24 mouse cellular contexts compared by ENCODE assay signal in the genomic region with DNA sequence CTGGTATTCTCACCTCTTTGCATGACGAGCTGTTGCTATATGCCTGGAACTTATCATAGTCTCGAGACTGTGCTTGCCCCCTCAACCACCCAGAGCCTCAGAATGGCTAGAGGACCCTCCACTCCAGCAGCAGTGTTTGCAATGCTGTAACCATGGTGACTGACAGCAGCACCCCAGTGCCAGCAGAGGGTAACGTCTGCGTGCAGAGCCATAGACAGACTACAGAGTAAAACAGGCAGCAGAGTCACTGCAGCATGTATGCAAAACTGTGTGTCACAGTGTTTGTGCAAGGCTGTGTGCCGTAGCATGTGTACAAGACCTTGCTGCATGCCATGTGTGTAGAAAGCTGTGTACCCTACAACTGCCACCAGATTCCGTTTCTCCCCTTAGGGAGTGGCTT. TPM values are rescaled to one million over a fixed set of nuclear protein-coding genes. Genes with fewer than 3 reads are reported as not detected.
A peak's percentile ranks its signal among the peaks of the same experiment; 100 is the strongest.
DNase-seq lines count a peak whose midpoint lies in the region; ATAC-seq and TF ChIP-seq lines count a peak whose summit lies in the region.
"Had no signal": no experiment of that assay in that cellular context is flagged by ENCODE, and none has a peak within 500 bp of the region (broad histone marks: within the 10 kb centered on the region; RNA-seq: fewer than 3 reads in every experiment).

No protein-coding gene starts in this region.

- peak; percentile 27; the same call in 1 of the 2 replicates for ATAC-seq in hindbrain, postnatal 0 days
- no peak for ATAC-seq in hindbrain, embryonic 11.5 days (ENCODE audit: low FRiP score)
- ATAC-seq in forebrain, embryonic 15.5 days (replicated peaks), result peak; percentile 63
- ATAC-seq in midbrain, embryonic 15.5 days (replicated peaks), result peak; percentile 63
- ATAC-seq: intestine, embryonic 15.5 days had no signal

- H3K4me1 ChIP-seq in hindbrain, postnatal 0 days (ENCODE audit: insufficient read depth, low read length), result peaks cover 10% of the 10 kb centered on the region; the same call in 1 of the 2 replicates
- 0 out of 2 replicates have a peak, but pooled peaks cover 2% of the 10 kb centered on the region for H3K4me1 ChIP-seq in hindbrain, embryonic 11.5 days (replicated peaks; ENCODE audit: control insufficient read depth, insufficient read depth, low read length)
- peaks cover 41% of the 10 kb centered on the region for H3K4me1 ChIP-seq in embryonic facial prominence, embryonic 10.5 days
- H3K4me1 ChIP-seq in forebrain, embryonic 15.5 days, result peaks cover 27% of the 10 kb centered on the region
- peaks cover 41% of the 10 kb centered on the region for H3K4me1 ChIP-seq in midbrain, embryonic 15.5 days
- no peaks in the 10 kb centered on the region for H3K4me1 ChIP-seq in heart, adult 2 months (ENCODE audit: control insufficient read depth, insufficient read depth, low read length)

- H3K4me3 ChIP-seq in hindbrain, postnatal 0 days (ENCODE audit: low read length), result no peak overlapping the region
- no peak overlapping the region for H3K4me3 ChIP-seq in hindbrain, embryonic 11.5 days (ENCODE audit: low read depth, low read length)
- H3K4me3 ChIP-seq in embryonic facial prominence, embryonic 10.5 days, result no peak overlapping the region
- no peak overlapping the region for H3K4me3 ChIP-seq in forebrain, embryonic 15.5 days
- no peak overlapping the region for H3K4me3 ChIP-seq in midbrain, embryonic 15.5 days
- no peak overlapping the region for H3K4me3 ChIP-seq in heart, adult 2 months
- H3K4me3 ChIP-seq: embryonic facial prominence, embryonic 12.5 days; erythroblast, embryonic 14.5 days; intestine, embryonic 15.5 days; kidney, embryonic 15.5 days had no signal

- peaks cover 7% of the 10 kb centered on the region; the same call in 1 of the 2 replicates for H3K27me3 ChIP-seq in hindbrain, postnatal 0 days (ENCODE audit: insufficient read depth, low read length)
- peaks cover 7% of the 10 kb centered on the region for H3K27me3 ChIP-seq in hindbrain, embryonic 11.5 days (ENCODE audit: control insufficient read depth, insufficient read depth, low read length)
- H3K27me3 ChIP-seq in embryonic facial prominence, embryonic 10.5 days (replicated peaks; ENCODE audit: low read depth, poor library complexity, severe bottlenecking), result peaks cover 46% of the 10 kb centered on the region
- peaks cover 18% of the 10 kb centered on the region for H3K27me3 ChIP-seq in forebrain, embryonic 15.5 days
- peaks cover 21% of the 10 kb centered on the region for H3K27me3 ChIP-seq in midbrain, embryonic 15.5 days (replicated peaks)
- H3K27me3 ChIP-seq in heart, adult 2 months (ENCODE audit: control insufficient read depth, insufficient read depth, low read length), result peaks cover 4% of the 10 kb centered on the region

- H3K9ac ChIP-seq in hindbrain, postnatal 0 days (replicated peaks; ENCODE audit: low read length), result no peak overlapping the region
- H3K9ac ChIP-seq in hindbrain, embryonic 11.5 days (ENCODE audit: low read depth, low read length), result no peak overlapping the region
- H3K9ac ChIP-seq in forebrain, embryonic 15.5 days (replicated peaks), result no peak overlapping the region
- no peak overlapping the region for H3K9ac ChIP-seq in midbrain, embryonic 15.5 days
- H3K9ac ChIP-seq in heart, adult 2 months (ENCODE audit: low read depth, low read length), result no peak overlapping the region
- H3K9ac ChIP-seq: embryonic facial prominence, embryonic 12.5 days; intestine, embryonic 15.5 days; kidney, embryonic 15.5 days had no signal

- intact Hi-C loops in heart, adult 2 months (cut with DNase I), result no loop called here

- no peaks in the 10 kb centered on the region for H3K36me3 ChIP-seq in hindbrain, postnatal 0 days (ENCODE audit: insufficient read depth, low read length)
- no peaks in the 10 kb centered on the region for H3K36me3 ChIP-seq in hindbrain, embryonic 11.5 days (ENCODE audit: control insufficient read depth, insufficient read depth, low read length)
- no peaks in the 10 kb centered on the region for H3K36me3 ChIP-seq in embryonic facial prominence, embryonic 10.5 days (replicated peaks)
- no peaks in the 10 kb centered on the region for H3K36me3 ChIP-seq in forebrain, embryonic 15.5 days
- H3K36me3 ChIP-seq in midbrain, embryonic 15.5 days (replicated peaks), result no peaks in the 10 kb centered on the region
- H3K36me3 ChIP-seq in heart, adult 2 months (ENCODE audit: control insufficient read depth, insufficient read depth, low read length), result no peaks in the 10 kb centered on the region
- H3K36me3 ChIP-seq: embryonic facial prominence, embryonic 12.5 days; intestine, embryonic 15.5 days; kidney, embryonic 15.5 days had no signal

- peak; percentile 38 for DNase-seq in hindbrain, postnatal 0 days (ENCODE audit: low spot score)
- DNase-seq in hindbrain, embryonic 11.5 days (ENCODE audit: low spot score), result no peak
- peak; percentile 18 for DNase-seq in embryonic facial prominence, embryonic 10.5 days (ENCODE audit: low spot score)
- DNase-seq in heart, adult 2 months, result no peak
- DNase-seq in frontal cortex, adult 2 months (ENCODE audit: extremely low spot score in 1 of 2, low spot score in 1 of 2), result no peak
- DNase-seq: cerebellum, adult 8-10 months; gastrocnemius, postnatal 14 days; heart, adult 18-20 months; heart, postnatal 36 days; layer of hippocampus, postnatal 36 days; lung, adult 18-20 months; lung, postnatal 36 days; thymus, postnatal 14 days had no signal

- H3K27ac ChIP-seq in hindbrain, postnatal 0 days, result no peak overlapping the region
- H3K27ac ChIP-seq in hindbrain, embryonic 11.5 days (ENCODE audit: low read depth, low read length), result no peak overlapping the region
- no peak overlapping the region for H3K27ac ChIP-seq in embryonic facial prominence, embryonic 10.5 days (replicated peaks)
- 0 out of 2 replicates have a peak overlapping the region, but pooled peaks have one; percentile 25 for H3K27ac ChIP-seq in forebrain, embryonic 15.5 days (replicated peaks)
- H3K27ac ChIP-seq in midbrain, embryonic 15.5 days, result peak overlapping the region; percentile 58; the same call in 1 of the 2 replicates
- H3K27ac ChIP-seq in heart, adult 2 months, result no peak overlapping the region
- H3K27ac ChIP-seq: embryonic facial prominence, embryonic 12.5 days; intestine, embryonic 15.5 days; kidney, embryonic 15.5 days had no signal

- TF ChIP-seq CTCF in hindbrain, postnatal 0 days (IDR thresholded peaks at IDR 0.05; ENCODE audit: low read depth), result 0 out of 2 replicates have a peak, but pooled peaks have one; percentile 10
- TF ChIP-seq CTCF in heart, adult 2 months (IDR thresholded peaks at IDR 0.05), result no peak

- H3K4me2 ChIP-seq in hindbrain, postnatal 0 days (ENCODE audit: low read depth, low read length), result no peak overlapping the region
- H3K4me2 ChIP-seq in hindbrain, embryonic 11.5 days (replicated peaks; ENCODE audit: low read depth, low read length), result no peak overlapping the region
- no peak overlapping the region for H3K4me2 ChIP-seq in forebrain, embryonic 15.5 days (replicated peaks)
- no peak overlapping the region for H3K4me2 ChIP-seq in midbrain, embryonic 15.5 days
- H3K4me2 ChIP-seq: embryonic facial prominence, embryonic 12.5 days; intestine, embryonic 15.5 days; kidney, embryonic 15.5 days had no signal

- H3K79me2 ChIP-seq in heart, adult 2 months (replicated peaks; ENCODE audit: control insufficient read depth, insufficient read depth, low read length), result no peaks in the 10 kb centered on the region

- TF ChIP-seq EP300 in heart, adult 2 months (IDR thresholded peaks at IDR 0.05; ENCODE audit: insufficient read depth, low read depth, low read length), result no peak

- 23% methylated on average over 6 of the region's 6 CpGs for WGBS in hindbrain, postnatal 0 days
- WGBS in hindbrain, embryonic 11.5 days, result 49% methylated on average over 6 of the region's 6 CpGs
- WGBS in embryonic facial prominence, embryonic 10.5 days, result 56% methylated on average over 6 of the region's 6 CpGs
- WGBS in forebrain, embryonic 15.5 days, result 26% methylated on average over 6 of the region's 6 CpGs
- WGBS in midbrain, embryonic 15.5 days, result 29% methylated on average over 6 of the region's 6 CpGs
- WGBS in heart, adult 2 months, result 53% methylated on average over 6 of the region's 6 CpGs

- no peaks in the 10 kb centered on the region for H3K9me3 ChIP-seq in hindbrain, postnatal 0 days (ENCODE audit: low read length)
- H3K9me3 ChIP-seq in hindbrain, embryonic 11.5 days (ENCODE audit: control insufficient read depth, low read length), result no peaks in the 10 kb centered on the region
- no peaks in the 10 kb centered on the region for H3K9me3 ChIP-seq in embryonic facial prominence, embryonic 10.5 days
- no peaks in the 10 kb centered on the region for H3K9me3 ChIP-seq in forebrain, embryonic 15.5 days
- H3K9me3 ChIP-seq in midbrain, embryonic 15.5 days, result no peaks in the 10 kb centered on the region
- H3K9me3 ChIP-seq: embryonic facial prominence, embryonic 12.5 days; intestine, embryonic 15.5 days; kidney, embryonic 15.5 days had no signal

- TF ChIP-seq POLR2A in heart, adult 2 months (IDR thresholded peaks at IDR 0.05; ENCODE audit: insufficient read depth, low read depth, low read length), result no peak

RNA-seq across cellular contexts. Expression of a gene that starts 15.0 kb away (rescaled TPM):
- 53.6 and 63.1 TPM in 2 replicates for total RNA-seq in hindbrain, postnatal 0 days (2014; rRNA removed)
- polyA plus RNA-seq in hindbrain, postnatal 0 days (2015; fragmentation: Nextera tagmentation; extraction: Ambion mirVana), result 12.7 and 12.8 TPM in 2 replicates
- 1.2 and 1.4 TPM in 2 replicates for polyA plus RNA-seq in hindbrain, embryonic 11.5 days (2014; fragmentation: Nextera tagmentation; extraction: Ambion mirVana)
- 0.11 and 0.40 TPM in 2 replicates for polyA plus RNA-seq in embryonic facial prominence, embryonic 10.5 days (2016; fragmentation: Nextera tagmentation; extraction: Ambion mirVana)
- 4.9 and 5.1 TPM in 2 replicates for polyA plus RNA-seq in forebrain, embryonic 15.5 days (2015; fragmentation: Nextera tagmentation; extraction: Ambion mirVana)
- polyA plus RNA-seq in midbrain, embryonic 15.5 days (2015; fragmentation: Nextera tagmentation; extraction: Ambion mirVana), result 20.2 and 22.4 TPM in 2 replicates
- not detected for total RNA-seq in heart, adult 2 months (2021)
- polyA plus RNA-seq in heart, adult 2 months (2012; rRNA removed), result 0.47 TPM in 1 of 2 replicates, not detected in the other
- 29.7 and 30.9 TPM in 2 replicates for polyA plus RNA-seq in frontal cortex, adult 2 months (2012; rRNA removed)
- total RNA-seq: heart, postnatal 36 days; megakaryocyte-erythroid progenitor cell, adult 5-6 weeks had no signal
- polyA plus RNA-seq: erythroblast, embryonic 14.5 days had no signal

RNA-seq across cellular contexts. Expression of a gene that starts 34.1 kb away (rescaled TPM):
- not detected in 2 replicates for total RNA-seq in hindbrain, postnatal 0 days (2014; rRNA removed)
- not detected in 2 replicates for polyA plus RNA-seq in hindbrain, postnatal 0 days (2015; fragmentation: Nextera tagmentation; extraction: Ambion mirVana)
- polyA plus RNA-seq in hindbrain, embryonic 11.5 days (2014; fragmentation: Nextera tagmentation; extraction: Ambion mirVana), result not detected in 2 replicates
- polyA plus RNA-seq in embryonic facial prominence, embryonic 10.5 days (2016; fragmentation: Nextera tagmentation; extraction: Ambion mirVana), result 0.20 and 0.36 TPM in 2 replicates
- polyA plus RNA-seq in forebrain, embryonic 15.5 days (2015; fragmentation: Nextera tagmentation; extraction: Ambion mirVana), result not detected in 2 replicates
- polyA plus RNA-seq in midbrain, embryonic 15.5 days (2015; fragmentation: Nextera tagmentation; extraction: Ambion mirVana), result not detected in 2 replicates
- total RNA-seq in heart, adult 2 months (2021), result not detected
- polyA plus RNA-seq in heart, adult 2 months (2012; rRNA removed), result not detected in 2 replicates
- 0.18 TPM in 1 of 2 replicates, not detected in the other for polyA plus RNA-seq in frontal cortex, adult 2 months (2012; rRNA removed)
- total RNA-seq: adrenal gland, adult 18-20 months; gastrocnemius, postnatal 14 days; heart, adult 18-20 months; heart, postnatal 36 days; layer of hippocampus, postnatal 36 days; left cerebral cortex, postnatal 25 days; megakaryocyte-erythroid progenitor cell, adult 5-6 weeks had no signal
- polyA plus RNA-seq: erythroblast, embryonic 14.5 days; heart, embryonic 14.5 days; intestine, embryonic 15.5 days; kidney, embryonic 15.5 days; neural tube, embryonic 11.5 days had no signal

Comparison
In these comparisons a context has a peak if more than half of its experiments do, and no peak if none do; other contexts are left out.
1. DNase-seq: peak in hindbrain, postnatal 0 days (single experiment) and embryonic facial prominence, embryonic 10.5 days (single experiment); none in hindbrain, embryonic 11.5 days (single experiment), heart, adult 2 months (0 of 2) and frontal cortex, adult 2 months (0 of 2).
2. H3K27ac ChIP-seq: peak in forebrain, embryonic 15.5 days (single experiment) and midbrain, embryonic 15.5 days (single experiment); none in hindbrain, postnatal 0 days (single experiment), hindbrain, embryonic 11.5 days (single experiment), embryonic facial prominence, embryonic 10.5 days (single experiment) and heart, adult 2 months (single experiment).